Mouse (Mus musculus): ENCODE measurements around the gene Gm3336.

Gm3336 gene

DNA sequence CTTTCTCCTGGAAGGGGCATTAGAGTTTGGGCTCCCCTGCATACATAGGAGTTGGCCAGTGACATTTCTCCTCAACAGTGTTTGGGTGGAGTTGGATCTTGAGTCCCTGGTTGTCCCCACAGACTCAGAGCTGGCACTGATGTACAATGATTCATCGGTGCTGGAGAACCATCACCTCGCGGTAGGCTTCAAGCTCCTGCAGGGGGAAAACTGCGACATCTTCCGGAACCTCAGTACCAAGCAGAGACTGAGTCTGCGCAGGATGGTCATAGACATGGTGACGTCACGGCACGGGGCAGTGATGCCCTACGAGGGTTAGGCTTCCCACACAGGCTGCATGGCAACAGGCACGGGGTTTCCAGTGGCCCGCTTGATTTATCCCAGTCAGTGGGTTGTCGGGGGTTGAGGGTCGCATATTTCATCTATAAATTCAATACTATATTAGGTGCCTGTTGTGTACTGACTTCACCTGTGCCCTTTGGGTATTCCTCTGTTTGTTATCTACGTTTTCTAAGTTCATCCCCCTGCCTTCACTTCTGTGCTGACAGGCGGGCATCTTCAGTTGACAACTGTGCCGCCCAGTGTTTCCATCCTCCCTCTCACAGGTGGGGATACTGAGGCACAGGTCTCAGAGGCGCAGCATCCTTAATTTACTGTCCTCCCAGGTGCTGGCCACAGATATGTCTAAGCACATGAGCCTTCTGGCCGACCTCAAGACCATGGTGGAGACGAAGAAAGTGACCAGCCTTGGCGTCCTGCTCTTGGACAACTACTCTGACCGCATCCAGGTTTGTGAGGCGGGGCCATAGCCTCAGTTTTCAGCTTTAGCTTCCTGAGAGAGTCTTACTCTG is 30.1 kb downstream of the Gm3336 start:
- DNase-seq (ENCODE audit: low spot score) = no peak

DNA sequence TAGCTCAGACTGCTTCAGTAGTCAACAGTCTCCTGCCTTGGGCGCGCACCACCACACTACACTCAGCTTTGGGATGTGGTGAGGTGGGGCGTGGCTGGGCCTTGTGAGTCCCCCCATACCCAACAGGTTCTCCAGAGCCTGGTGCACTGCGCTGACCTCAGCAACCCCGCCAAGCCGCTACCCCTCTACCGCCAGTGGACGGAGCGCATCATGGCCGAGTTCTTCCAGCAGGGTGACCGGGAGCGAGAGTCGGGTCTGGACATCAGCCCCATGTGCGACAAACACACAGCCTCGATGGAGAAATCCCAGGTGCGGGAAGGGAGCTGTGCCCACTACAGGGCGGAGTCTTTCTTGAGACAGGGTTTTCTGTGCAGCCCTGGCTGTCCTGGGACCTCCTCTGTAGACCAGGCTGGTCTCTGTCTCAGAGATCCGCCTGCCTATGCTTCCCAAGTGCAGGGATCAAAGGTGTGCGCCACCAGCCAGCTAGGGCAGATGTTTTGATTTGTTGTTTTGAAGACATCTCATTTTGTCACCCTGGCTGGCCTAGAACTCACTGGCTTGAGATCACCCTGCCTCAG is 30.8 kb downstream of the Gm3336 start:
- DNase-seq (ENCODE audit: low spot score) = no peak

DNA sequence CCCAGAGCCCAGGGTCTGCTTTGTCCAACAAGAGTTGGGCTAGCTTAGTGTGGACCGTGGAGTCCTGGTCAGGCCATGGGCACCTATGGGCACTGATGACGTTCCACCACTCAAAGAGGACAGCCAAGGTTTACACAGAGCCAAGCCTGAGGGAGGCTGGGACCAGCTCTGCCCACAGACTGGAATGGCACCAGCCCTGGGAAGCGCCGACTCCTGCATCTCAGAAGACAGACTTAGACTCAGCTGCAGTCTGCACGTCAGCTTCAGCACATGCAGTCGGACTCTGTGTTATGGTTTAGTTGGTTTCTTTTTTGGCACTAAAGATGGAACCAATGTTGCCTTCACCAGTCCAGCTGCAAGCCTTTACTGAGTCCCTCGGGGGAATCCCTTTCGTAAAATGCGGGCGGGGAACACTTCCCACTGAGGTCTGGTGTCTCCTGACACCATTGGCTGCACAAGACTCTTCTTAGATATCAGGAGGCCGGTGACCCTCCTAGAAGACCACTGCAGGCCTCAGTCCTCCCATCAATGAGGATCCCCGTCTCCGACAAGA is 31.9 kb downstream of the Gm3336 start:
- DNase-seq (ENCODE audit: low spot score) = no peak

DNA sequence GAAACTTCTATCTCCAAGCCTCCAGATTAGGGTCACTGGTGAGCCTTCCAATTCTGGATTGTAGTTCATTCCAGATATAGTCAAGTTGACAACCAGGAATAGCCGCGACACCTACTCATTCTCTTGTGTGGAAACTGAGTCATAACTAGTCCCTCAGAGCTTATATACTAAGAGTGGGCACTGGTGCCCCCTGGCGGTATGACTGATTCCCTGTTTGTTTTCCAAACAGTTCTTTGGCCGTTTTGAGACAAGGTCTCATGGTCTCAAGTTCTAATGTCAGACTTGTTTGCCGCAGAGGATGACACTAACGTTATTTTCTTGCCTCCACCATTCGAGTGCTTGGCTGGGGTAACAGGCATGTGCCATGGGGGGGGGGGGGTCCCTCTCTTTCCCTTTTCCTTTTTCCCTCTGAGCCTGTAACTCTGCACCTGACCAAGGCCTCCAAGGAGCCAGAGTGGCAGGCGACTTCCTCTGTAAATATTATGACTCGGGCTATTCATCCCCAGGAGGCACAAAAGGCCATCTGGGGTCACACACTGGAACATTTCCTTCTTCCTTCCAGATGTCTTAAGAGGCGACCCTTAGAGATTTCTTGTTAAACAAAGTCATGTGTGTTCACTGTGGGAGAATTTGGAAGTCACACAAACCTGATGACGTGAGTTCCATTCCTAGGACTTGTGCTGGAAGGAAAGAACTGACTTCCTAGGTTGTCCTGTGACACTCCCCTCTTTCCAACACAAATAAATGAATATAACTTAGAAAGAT is 33.8 kb downstream of the Gm3336 start:
- DNase-seq (ENCODE audit: low spot score) = no peak

DNA sequence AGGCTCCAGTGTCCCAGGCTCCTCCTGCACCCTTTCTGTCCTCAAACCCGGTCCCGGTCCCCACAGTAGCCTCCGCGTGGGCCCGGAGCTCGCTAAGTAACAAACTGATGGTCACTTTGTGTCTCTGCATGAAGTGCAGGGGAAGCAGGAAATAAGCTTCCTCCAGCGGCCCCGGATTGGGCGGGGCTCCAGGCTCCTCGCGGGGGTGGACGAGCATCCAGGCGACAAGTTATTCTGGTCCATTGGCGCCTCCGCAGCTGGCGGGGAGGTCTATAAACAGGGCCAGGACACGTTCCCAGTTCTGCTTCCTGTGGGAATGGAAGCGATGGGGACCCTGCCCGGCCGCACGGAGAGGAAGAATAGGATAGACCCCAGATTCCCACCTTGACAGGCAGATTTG is 34.8 kb downstream of the Gm3336 start:
- DNase-seq (ENCODE audit: low spot score) = no peak

DNA sequence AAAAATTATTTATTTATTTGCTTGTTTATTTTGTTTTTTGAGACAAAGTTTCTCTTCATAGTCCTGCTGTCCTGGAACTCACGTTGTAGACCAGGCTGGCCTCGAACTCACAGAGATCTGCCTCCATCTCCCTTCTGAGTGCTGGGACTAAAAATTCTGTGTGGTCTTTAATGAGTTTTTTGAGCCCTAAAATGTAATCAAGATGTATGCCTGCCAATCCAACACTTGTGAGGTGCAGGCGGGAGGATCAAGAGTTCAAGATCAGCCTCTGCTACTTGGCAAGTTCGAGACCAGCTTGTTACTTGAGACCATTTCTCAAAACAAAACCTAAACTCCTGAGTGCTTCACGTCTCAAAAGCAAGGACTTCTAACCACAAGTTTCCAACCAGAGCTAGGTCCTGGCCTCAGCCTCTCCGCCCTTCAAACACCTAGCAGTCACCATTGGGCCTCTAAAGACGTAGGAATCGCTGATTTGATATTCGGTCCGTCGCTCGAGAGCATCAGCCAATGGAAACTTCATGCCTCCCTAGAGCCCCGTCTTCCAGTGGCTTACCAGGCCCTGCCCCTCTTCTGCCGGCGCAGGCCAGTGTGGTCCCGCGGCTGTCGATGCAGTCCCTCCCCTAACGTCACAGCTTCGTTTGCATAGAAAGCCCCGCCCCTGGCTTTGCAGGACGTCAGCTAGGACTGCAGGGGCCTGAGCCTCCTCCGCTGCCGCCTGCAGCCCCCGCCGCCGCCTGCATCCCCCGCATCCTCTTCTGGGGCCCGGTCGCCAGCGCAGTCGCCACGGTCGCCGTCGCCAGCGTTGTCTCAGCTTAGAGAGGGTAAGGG is 35.9 kb downstream of the Gm3336 start, which contains the start of gene Rab3a:
Rab3a (plus strand) TSS at position 637 of the 828 bp plus-strand sequence.
- peak; percentile 97 for DNase-seq (ENCODE audit: low spot score)

DNA sequence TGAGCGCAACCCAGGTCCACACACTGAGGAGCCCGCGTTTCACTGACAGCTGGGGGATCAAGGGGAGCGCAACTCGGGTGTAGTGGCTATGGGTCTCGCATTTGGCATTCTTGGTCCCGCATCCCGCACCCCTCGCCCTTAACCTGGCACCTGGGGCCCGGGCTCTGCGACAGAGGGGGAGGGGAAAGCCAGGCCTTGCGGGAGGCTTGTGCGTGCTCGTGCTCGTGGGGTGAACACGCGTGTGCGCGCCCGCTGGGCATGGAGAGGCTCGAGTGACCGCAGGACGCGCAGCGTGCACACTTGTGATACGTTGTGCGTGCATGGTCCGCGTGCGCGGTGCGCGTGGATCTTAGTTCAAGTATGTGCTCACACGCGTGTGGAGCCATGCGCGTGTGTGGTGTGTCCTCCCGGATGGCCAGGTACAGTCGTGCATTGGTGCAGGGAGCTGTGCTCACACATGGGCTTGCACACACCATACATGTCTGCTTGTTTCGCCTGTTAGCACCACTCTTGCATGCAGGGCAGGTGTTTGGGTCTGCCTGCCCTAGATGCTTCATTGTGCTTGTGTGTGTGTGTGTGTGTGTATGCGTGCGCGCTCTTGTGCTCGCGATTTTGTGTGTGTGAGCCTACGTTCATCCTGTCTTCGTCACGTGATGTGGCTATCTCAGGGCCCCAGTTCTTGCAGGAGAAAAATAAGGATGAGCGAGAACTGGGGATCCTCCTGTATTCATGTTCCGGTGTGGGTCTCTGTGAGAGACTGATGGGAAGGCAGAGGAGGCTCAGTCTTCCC is 36.7 kb downstream of the Gm3336 start:
- DNase-seq (ENCODE audit: low spot score) = no peak

DNA sequence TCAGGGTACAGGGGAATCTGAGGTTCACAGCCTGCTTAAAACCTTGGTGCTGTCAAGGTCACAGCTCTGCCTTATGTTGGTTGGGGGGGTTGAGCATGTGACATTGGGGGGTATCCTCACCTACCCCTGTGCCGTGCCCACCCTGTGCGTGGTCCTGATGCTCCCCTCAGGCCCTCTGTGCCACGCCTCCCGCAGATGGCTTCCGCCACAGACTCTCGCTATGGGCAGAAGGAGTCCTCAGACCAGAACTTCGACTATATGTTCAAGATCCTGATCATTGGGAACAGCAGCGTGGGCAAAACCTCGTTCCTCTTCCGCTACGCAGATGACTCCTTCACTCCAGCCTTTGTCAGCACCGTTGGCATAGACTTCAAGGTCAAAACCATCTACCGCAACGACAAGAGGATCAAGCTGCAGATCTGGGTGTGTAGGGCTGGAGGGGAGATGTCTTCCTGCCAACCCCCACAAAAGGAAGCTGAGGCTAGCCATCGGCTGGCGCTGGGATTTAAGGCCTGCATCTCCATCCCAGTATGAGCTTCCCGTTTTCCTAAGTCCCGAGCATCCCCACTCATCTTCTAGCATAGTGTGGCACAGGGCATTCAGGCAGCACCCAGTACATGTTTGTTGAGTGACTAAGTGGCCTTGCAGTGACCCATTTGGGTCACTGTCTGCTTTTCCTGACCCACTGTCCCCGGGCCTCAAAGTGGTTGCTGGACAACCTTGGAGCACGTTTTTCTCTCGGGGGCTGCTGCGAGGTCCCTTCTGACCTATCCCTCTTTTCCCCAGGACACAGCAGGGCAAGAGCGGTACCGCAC is 37.5 kb downstream of the Gm3336 start:
- no peak for DNase-seq (ENCODE audit: low spot score)

DNA sequence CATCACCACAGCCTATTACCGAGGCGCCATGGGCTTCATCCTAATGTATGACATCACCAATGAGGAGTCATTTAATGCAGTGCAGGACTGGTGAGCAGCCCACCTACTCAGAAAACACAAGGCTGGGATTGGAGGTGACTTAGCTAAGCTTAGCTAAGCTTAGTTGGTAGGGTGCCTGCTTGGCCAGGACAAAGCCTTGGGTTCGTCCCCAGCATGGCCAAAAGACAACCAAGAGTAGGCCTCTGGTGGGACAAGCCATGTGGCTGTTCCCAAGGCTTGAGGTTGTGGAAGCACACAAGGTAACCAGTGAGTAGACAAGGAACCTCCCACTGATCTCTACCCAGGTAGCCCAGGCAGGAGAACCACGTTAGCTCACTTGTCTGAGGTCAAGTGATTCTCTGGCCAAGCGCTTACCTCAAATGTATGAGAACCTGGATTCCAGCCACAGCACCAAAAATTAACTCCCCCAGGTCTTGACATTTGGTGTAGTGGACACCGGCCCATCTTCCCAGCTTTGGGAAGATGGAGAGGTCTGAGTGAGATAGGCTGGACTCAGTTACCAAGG is 38.2 kb downstream of the Gm3336 start:
- no peak for DNase-seq (ENCODE audit: low spot score)

DNA sequence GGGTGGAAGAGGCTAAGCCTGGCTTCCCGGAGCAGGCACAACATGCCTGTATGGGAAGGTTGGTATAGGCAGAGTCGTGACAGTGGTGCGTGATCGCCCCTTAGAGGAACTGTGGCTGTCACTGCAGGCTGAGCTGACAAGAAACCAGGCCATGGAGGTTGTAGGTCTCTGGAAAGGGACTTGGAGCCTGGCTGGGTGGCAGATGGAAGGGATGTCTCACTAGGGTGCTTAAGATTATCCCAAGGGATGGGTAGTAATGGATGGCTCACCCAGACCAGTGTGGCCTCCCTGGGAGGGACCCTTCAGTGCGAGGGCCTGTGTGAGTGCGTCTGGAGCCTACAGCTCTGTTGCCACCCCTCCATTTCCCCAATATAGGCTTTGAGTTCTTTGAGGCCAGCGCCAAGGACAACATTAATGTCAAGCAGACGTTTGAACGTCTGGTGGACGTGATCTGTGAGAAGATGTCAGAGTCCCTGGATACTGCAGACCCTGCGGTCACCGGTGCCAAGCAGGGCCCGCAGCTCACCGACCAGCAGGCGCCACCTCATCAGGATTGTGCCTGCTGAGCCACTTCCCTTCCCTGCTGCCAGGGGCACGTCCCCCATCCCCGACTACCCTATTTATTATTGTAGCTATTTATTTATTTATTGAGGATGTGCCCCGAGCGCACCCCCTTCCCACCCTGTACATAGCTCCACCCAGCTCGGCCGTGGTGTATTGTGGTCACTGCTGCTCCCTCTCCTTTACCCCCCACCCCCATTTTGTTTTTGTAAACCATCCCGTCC is 39.4 kb downstream of the Gm3336 start:
- DNase-seq (ENCODE audit: low spot score) = no peak

DNA sequence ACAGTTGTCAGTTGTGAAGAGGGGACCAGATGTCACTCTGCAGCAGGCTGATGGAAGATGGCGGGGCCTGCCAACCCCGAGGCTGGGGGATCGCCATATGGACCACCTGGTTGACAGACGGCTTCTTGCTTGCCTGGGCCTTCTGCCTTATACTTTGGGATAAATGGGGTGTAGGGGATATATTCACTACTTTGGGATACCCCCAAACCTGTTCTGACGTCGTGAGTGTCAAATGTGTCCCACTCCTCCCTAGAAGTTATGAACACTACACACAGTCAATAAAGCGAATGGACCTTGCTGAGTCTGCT is 39.9 kb downstream of the Gm3336 start:
- DNase-seq (ENCODE audit: low spot score) = no peak

DNA sequence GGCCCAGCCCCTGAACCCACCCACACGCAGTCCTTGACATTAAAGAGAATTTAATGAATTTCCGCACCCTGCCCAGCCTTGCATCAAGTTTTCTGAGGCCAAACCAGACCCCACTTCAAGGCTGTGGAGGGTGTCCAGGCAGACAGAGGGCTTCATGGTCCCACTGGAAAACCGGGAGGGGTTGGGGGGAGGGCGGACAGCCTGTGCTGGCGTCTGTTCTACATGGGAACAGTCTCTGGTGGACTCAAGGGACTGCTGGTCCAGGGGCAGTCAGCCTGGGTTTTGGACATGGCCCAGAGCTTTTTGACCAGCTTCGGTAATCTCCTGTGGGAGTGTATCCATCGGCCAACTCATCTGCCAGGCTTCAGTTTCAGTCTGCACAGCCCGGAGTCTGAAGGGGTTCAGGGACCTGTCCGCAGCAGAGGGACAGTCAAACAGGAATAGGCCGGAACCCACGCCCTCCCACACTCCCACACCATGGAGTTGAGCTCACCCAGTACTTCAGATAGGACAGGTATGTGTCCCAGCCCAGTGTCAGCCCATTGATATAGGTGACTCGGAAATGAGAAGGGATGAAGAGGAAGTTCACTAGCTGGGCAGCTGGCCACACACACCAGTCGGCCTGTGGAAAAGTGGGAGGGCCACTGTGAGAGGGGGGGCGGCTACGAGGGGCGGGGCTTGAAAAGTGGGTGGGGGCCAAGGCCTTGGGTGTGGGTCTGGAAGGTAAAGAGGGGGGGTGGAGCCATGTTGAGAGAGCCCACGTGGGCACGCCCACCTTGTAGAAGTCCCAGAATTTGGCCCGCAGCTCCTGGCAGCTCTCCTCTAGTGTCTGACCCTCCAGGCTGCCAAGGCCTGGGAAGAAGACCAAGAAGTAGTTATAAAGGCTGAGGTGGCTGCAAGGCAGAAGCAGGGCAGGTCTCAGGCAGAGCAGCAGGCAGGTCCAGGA is 40.5 kb downstream of the Gm3336 start:
- DNase-seq (ENCODE audit: low spot score) = no peak

DNA sequence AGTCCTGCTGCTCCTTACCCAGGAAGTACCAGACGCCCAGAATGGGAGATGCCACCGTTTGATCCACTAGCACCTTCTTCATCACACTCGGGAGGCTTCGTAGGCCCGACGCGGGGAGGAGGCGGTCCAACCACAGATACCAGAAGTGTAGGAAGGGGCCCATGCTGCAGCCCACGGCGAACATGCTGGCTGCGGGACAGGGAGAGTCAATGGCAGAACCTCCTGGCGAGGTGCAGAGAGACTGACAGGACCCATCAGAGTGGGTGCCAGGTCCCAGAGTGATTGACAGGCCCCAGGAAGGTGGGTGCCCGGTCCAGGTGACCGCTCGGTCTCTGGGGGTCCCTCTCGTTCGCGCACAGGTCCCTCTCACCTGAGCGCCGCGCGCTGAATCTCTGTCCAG is 42.0 kb downstream of the Gm3336 start:
- no peak for DNase-seq (ENCODE audit: low spot score)

DNA sequence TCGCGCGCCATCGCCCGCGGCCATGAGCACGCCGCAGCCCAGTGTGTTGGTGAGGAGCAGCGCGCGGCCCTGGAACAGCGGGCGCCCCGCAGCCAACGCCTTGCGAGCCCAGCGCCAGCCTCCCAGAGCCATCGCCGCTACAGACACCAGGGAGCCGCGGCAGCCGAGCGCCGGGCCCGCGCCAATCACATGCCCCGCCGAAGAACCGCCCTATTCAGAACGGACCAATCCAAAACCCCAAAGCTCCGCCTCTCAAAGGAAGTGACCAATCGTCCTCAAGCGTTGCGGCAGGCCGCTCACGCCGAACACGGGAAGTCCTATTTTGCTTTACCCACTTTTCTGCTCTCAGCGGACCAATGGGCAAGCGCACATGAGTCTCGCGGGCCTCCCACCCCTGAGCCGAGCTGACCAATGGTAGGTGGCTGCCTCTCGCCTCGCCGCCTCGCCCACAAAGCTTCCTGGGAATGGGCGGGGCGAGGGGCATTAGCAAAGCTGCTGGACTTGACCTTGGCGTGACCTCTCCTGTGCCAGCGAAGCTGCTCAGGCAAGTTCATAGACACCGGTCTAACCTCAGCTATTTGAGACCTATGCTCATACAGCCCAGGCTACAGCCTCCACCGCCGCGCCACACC is 42.5 kb downstream of the Gm3336 start, which contains the start of gene Mpv17l2:
Mpv17l2 (minus strand) TSS at position 172 of the 632 bp plus-strand sequence.
- DNase-seq (ENCODE audit: low spot score) = peak; percentile 99

DNA sequence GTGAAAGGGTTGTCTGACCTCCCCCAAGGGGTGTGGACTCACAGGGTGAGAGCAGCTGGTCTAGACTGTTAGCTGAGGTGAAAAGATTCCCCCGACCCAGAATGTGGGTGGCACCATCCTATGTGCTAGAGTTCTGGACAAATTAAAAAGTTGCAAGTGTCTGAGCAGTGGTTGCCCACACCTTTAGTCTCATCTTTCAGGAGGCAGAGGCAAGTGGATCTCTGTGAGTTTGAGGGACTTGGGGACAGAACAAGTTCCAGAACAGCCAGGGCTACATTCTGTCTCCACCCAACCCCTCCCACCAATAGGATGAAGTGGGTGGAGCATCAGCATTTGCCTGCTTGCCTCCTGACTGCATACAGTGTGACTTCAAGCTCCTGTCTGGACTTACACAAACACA is 43.8 kb downstream of the Gm3336 start:
- no peak for DNase-seq (ENCODE audit: low spot score)

DNA sequence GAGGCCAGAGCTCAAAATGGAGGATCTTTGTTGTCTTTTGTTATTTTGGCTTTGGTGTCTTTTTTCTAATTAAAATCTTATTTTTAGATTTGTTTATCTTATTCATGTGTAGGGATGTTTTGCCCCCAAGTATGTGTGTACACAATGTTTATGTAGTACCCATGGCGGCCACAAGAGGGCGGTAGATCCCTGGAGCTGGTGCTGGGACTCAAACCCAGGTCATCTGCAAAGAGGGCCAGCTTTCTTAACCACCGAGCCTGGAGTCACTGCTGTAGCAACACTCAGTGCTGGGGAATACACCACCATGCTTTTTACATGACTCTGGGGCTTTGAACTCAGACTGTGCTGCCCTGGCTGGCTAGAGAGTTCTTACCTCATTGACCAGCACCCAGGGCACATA is 45.0 kb downstream of the Gm3336 start:
- DNase-seq (ENCODE audit: low spot score) = no peak

DNA sequence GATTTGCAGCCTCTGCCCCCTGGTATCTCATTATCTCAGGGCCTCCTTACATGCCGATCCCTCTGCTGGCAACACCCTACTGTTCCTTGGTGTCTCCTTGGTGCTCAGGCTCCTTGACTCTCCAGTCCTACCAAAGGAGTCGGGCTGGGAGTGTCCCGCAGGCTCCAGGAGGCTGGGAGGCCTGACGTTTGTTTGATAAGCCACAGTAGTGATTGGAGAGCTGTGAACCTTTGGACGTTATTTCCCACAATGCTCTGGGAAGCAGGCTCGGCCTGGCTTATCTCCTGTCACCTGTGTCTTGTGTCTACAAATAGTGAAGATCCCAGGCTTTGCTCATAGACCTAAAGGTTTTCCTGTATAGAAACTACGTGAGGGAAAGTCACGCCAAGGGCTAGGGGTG is 45.7 kb downstream of the Gm3336 start:
- DNase-seq (ENCODE audit: low spot score) = peak; percentile 83

Data from yolk sac, embryonic 10.5 days (tissue).